Mouse (Mus musculus) G1E (cell line): ENCODE measurements around the gene Sh3kbp1.

Experiments
- CTCF ChIP-seq: IDR thresholded peaks from 2 replicates; pipeline ENCODE4 v1.5.1; 2012; ENCODE audit warnings: low read depth, low read length, inconsistent platforms, mixed read lengths
- GATA1 ChIP-seq: IDR thresholded peaks from 2 replicates; pipeline ENCODE4 v1.6.1; 2012; ENCODE audit warnings: borderline replicate concordance, low read length, inconsistent platforms, mixed read lengths
- GATA2 ChIP-seq: IDR thresholded peaks from 2 replicates; pipeline ENCODE4 v1.6.1; 2012; ENCODE audit warnings: low read depth, low read length, inconsistent platforms, borderline replicate concordance

- TF ChIP-seq CTCF (no peak), GATA2 (no peak), GATA1 (no peak)
Measured at GRCm38 (mm10) chrX:159737344-159737743, 110.3 kb downstream of the Sh3kbp1 start.
